Mouse (Mus musculus): ENCODE data around the gene Tedc2. TPM values are rescaled to one million over a fixed set of nuclear protein-coding genes. Genes with fewer than 3 reads are reported as not detected.

Gene Tedc2
- polyA plus RNA-seq, 1 experiment from 2014 or later = 12.8 TPM

GRCm38 (mm10) chr17:24209916-24210240, 10.8 kb downstream of the Tedc2 start:
- Histone ChIP-seq H3K4me1 (replicated peaks) (peaks cover 71% of the 10 kb centered on the region), H3K4me2 (peak overlapping the region; percentile 92), H3K27me3 (peaks cover 32% of the 10 kb centered on the region), H3K36me3 (peaks cover 3% of the 10 kb centered on the region), H3K27ac (peak overlapping the region; percentile 80; the same call in 1 of the 2 replicates), H3K9ac (no peak overlapping the region), H3K4me3 (no peak overlapping the region), H3K9me3 (no peaks in the 10 kb centered on the region)
- no peak for ATAC-seq (ENCODE audit: low FRiP score)
- 73% methylated on average over 3 of the region's 3 CpGs for WGBS

GRCm38 (mm10) chr17:24209043-24209915, 11.4 kb downstream of the Tedc2 start, which contains the start of gene Ntn3:
Ntn3 (minus strand) TSS chr17:24209531.
- WGBS = under 1% methylated on average over 34 of the region's 43 CpGs
- H3K36me3 ChIP-seq = no peaks in the 10 kb centered on the region
- peaks cover 77% of the 10 kb centered on the region for H3K4me1 ChIP-seq (replicated peaks)
- H3K27me3 ChIP-seq = peaks cover 32% of the 10 kb centered on the region
- H3K4me3 ChIP-seq = peak within 1 kb of the TSS; percentile 75
- peak; percentile 9 for ATAC-seq (ENCODE audit: low FRiP score)
- peak within 1 kb of the TSS; percentile 81 for H3K9ac ChIP-seq
- H3K4me2 ChIP-seq = peak within 1 kb of the TSS; percentile 92
- H3K27ac ChIP-seq = peak within 1 kb of the TSS; percentile 80
- H3K9me3 ChIP-seq = no peaks in the 10 kb centered on the region

- Histone ChIP-seq H3K9ac (peak overlapping the region; percentile 81), H3K36me3 (no peaks in the 10 kb centered on the region), H3K27ac (peak overlapping the region; percentile 80), H3K4me3 (peak overlapping the region; percentile 75), H3K27me3 (peaks cover 32% of the 10 kb centered on the region), H3K9me3 (no peaks in the 10 kb centered on the region), H3K4me1 (replicated peaks) (peaks cover 84% of the 10 kb centered on the region), H3K4me2 (peak overlapping the region; percentile 92)
- ATAC-seq (ENCODE audit: low FRiP score) = no peak
- 2% methylated on average over 29 of the region's 29 CpGs for whole genome bisulfite sequencing
These were observed 12.0 kb downstream of the Tedc2 start for GRCm38 (mm10) chr17:24208641-24209042.

DNA sequence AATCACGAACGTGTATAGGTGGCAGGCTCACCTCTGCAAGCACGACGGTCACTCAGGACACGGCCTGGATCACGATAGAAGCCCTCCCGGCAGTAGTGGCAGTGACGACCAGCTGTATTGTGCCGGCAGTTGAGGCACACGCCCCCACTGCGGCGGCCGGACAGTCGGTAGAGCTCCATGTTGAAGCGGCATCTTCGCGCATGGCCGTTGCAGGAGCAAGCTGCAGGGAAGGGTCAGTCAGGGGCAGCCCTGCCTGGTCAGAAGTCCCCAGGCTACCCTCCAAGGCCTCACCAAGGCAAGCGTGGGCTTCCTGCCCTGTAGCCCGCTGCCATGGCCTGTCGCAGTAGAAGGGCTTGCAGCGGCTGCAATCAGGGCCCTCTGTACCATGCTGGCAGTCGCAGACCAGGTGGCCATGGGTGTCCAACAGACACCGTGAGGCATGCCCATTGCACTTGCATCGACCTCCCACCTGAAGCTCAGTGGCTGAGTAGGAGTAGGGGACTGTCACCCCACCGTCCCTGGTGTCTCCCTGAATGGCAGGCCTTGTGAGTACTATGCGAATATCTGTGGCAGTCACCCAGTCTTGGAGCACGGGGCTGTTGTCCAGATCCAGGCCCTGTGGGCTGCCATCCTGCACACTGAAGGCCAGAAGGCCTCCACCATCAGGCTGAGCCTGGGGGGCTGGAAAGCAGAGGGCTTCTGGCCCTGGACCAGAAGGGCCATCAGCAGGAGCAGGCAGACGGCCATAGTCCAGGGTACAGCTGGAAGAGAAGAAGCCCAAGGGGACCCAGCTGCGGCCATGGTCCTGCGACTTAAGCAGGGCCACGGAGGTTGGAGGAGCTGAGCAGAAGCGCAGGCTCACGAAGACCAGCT, 12.6 kb downstream of the Tedc2 start:
- Histone ChIP-seq H3K4me1 (replicated peaks) (peaks cover 90% of the 10 kb centered on the region), H3K36me3 (no peaks in the 10 kb centered on the region), H3K9me3 (no peaks in the 10 kb centered on the region), H3K27ac (peak overlapping the region; percentile 80; the same call in 1 of the 2 replicates), H3K27me3 (peaks cover 32% of the 10 kb centered on the region), H3K4me2 (peak overlapping the region; percentile 92), H3K4me3 (peak overlapping the region; percentile 75), H3K9ac (peak overlapping the region; percentile 81)
- 54% methylated on average over 34 of the region's 34 CpGs for WGBS
- no peak for ATAC-seq (ENCODE audit: low FRiP score)

DNA sequence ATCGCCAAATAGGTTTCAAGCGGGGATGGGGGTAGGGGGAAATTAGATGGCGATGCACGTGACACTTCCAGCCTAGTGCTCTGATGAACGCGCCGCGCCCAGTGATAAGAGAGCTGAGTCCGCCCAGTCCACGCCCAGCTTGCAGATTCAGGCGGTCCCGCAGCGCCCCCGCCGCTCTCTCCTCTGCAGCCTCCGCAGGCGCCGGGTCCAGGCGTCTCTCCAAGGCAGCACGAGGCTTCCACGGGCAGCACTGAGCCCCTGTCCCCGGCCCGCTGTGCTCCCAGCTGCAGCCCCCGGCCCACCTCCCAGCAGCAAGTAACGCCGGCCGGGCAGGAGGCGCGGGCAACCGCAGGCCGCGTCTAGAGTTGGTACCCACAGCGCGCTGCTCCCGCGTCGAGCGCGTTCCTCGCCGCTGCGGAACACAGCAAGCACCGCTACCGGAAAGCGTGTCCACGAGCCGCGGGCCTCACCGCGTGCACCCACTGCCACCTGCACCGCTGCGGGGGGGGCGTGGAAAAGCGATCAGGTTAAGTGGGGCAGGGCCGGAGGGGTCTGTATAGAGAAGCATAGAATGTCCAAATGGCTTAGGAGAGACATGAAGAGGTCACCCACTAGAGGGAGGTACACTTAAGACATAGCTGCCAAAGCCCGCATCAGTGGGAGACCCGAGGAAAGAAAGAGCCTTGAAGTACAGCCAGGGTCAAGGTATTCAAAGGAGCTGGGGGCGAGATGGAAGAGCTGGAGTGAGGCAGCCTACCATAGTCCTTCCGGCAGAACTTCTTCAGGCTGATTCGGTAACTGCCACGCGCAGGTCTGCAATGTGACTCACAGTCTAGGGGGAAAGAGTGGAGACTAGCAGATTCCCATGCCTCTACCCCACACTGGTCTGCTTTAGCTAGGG, 13.9 kb downstream of the Tedc2 start:
- Histone ChIP-seq H3K36me3 (no peaks in the 10 kb centered on the region), H3K27me3 (peaks cover 32% of the 10 kb centered on the region), H3K27ac (peak overlapping the region; percentile 89), H3K9me3 (no peaks in the 10 kb centered on the region), H3K4me3 (peak overlapping the region; percentile 75), H3K9ac (peak overlapping the region; percentile 87), H3K4me2 (peak overlapping the region; percentile 92), H3K4me1 (replicated peaks) (peaks cover 90% of the 10 kb centered on the region)
- WGBS = 6% methylated on average over 62 of the region's 62 CpGs
- peak; percentile 28 for ATAC-seq (ENCODE audit: low FRiP score)

- Histone ChIP-seq H3K27me3 (peaks cover 31% of the 10 kb centered on the region), H3K27ac (peak overlapping the region; percentile 89), H3K4me1 (replicated peaks) (peaks cover 85% of the 10 kb centered on the region), H3K9ac (peak overlapping the region; percentile 87), H3K36me3 (no peaks in the 10 kb centered on the region), H3K4me3 (peak overlapping the region; percentile 75), H3K4me2 (peak overlapping the region; percentile 92), H3K9me3 (no peaks in the 10 kb centered on the region)
- peak; percentile 21 for ATAC-seq (ENCODE audit: low FRiP score)
- 5% methylated on average over 15 of the region's 15 CpGs for WGBS
These were observed 14.7 kb downstream of the Tedc2 start for GRCm38 (mm10) chr17:24205908-24206361.

- H3K9me3 ChIP-seq = no peaks in the 10 kb centered on the region
- peaks cover 26% of the 10 kb centered on the region for H3K27me3 ChIP-seq
- H3K4me2 ChIP-seq = peak within 1 kb of the TSS; percentile 92
- WGBS = 1% methylated on average over 59 of the region's 65 CpGs
- peak within 1 kb of the TSS; percentile 89 for H3K27ac ChIP-seq
- ATAC-seq (ENCODE audit: low FRiP score) = peak; percentile 82
- H3K4me3 ChIP-seq = peak within 1 kb of the TSS; percentile 75
- peak within 1 kb of the TSS; percentile 87 for H3K9ac ChIP-seq
- peaks cover 81% of the 10 kb centered on the region for H3K4me1 ChIP-seq (replicated peaks)
- no peaks in the 10 kb centered on the region for H3K36me3 ChIP-seq
These were observed 15.3 kb downstream of the Tedc2 start, which contains the start of gene Tbc1d24 for GRCm38 (mm10) chr17:24205284-24205888. Tbc1d24 (minus strand) TSS chr17:24205562.

DNA sequence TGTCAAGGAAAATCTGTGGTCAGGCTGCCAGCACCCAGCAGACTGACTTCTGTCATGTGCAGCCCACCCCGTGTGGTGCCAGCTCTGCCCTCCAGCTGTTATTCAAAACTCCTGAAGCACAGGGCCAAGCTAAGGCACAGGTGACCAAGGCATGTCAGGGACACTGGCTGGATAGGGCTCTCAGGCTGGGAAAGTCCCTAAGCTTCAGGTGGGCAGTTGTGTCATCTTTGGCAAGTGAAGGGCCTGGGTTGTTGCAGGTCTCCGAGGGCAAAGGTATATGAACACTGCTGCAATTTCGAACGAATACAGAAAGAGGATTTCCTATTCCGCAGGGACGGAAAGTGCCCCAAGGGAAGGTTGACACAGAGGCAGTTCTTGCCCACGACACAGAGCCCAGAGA, 15.8 kb downstream of the Tedc2 start:
- H3K36me3 ChIP-seq = no peaks in the 10 kb centered on the region
- WGBS = 10% methylated on average over 7 of the region's 7 CpGs
- peak overlapping the region; percentile 30 for H3K27ac ChIP-seq
- ATAC-seq (ENCODE audit: low FRiP score) = no peak
- no peaks in the 10 kb centered on the region for H3K9me3 ChIP-seq
- peaks cover 77% of the 10 kb centered on the region for H3K4me1 ChIP-seq (replicated peaks)
- peak overlapping the region; percentile 87 for H3K9ac ChIP-seq
- peak overlapping the region; percentile 92 for H3K4me2 ChIP-seq
- peaks cover 21% of the 10 kb centered on the region for H3K27me3 ChIP-seq
- H3K4me3 ChIP-seq = peak overlapping the region; percentile 75

DNA sequence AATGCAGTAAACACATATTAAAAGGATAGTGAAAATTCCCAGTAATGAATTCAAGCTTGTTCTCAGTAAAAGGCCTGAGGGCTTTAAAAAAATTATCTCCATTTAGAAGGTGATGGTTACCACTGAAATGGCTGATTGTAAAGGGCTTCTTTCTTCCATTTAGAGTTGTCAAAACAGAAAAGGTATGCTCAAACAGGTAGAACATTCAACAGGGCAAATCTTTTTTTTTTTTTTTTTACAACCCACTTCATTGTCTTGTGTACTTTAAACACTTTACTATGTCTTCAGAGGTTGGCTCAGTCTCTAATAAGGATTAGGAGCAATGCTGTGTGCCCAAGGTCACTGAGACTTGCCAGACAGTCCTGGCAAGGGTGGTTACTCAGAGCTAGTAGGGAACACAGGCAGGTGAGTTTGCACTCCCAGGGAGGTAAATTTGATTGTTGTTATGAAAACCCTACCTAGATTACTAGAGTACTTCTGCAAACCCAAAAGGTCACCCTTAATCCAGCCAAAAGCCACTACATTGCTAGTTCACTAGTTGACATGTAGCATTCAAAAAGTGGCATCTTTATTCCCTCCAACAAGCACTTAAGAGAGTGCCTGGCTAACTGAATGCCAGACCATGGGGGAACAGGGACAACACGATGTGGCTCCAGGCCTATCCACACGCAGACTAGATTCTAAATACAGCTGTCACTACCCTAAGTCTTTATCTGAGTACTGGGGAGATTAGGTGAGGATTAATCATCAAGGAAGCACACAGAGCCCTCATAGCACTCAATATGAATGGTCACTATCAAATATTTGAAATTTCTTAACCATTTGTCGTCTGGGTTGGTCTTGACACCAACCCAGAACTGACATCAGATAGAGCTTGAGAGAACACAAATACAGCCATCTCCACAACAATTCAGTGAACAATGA, 16.8 kb downstream of the Tedc2 start:
- 77% methylated on average over 3 of the region's 3 CpGs for WGBS
- peak overlapping the region; percentile 75 for H3K4me3 ChIP-seq

GRCm38 (mm10) chr17:24203068-24203467, 17.6 kb downstream of the Tedc2 start:
- 38% methylated on average over 4 of the region's 4 CpGs for WGBS
- H3K27me3 ChIP-seq = peaks cover 14% of the 10 kb centered on the region
- H3K9me3 ChIP-seq = no peaks in the 10 kb centered on the region
- H3K27ac ChIP-seq = peak overlapping the region; percentile 9; the same call in 1 of the 2 replicates
- no peaks in the 10 kb centered on the region for H3K36me3 ChIP-seq
- H3K9ac ChIP-seq = peak overlapping the region; percentile 59
- H3K4me3 ChIP-seq = peak overlapping the region; percentile 16; the same call in 1 of the 2 replicates
- H3K4me1 ChIP-seq (replicated peaks) = peaks cover 61% of the 10 kb centered on the region
- peak overlapping the region; percentile 92 for H3K4me2 ChIP-seq
- no peak for ATAC-seq (ENCODE audit: low FRiP score)

More for the DNA sequence above, 16.8 kb downstream of the Tedc2 start:
- Histone ChIP-seq H3K27ac (peak overlapping the region; percentile 9; the same call in 1 of the 2 replicates), H3K27me3 (peaks cover 21% of the 10 kb centered on the region), H3K4me1 (replicated peaks) (peaks cover 69% of the 10 kb centered on the region), H3K4me2 (peak overlapping the region; percentile 92), H3K36me3 (no peaks in the 10 kb centered on the region), H3K9ac (peak overlapping the region; percentile 87), H3K9me3 (no peaks in the 10 kb centered on the region)
- no peak for ATAC-seq (ENCODE audit: low FRiP score)
